Mouse (Mus musculus) megakaryocyte, adult 5-6 weeks (primary cell): ENCODE measurements around the gene Etfa. TPM values are rescaled to one million over a fixed set of nuclear protein-coding genes. Genes with fewer than 3 reads are reported as not detected.

Experiments
- ATAC-seq: 2 replicates; pipeline ENCODE4 v1.8.0; 2016; ENCODE audit warnings: mild to moderate bottlenecking, inconsistent platforms; ENCODE audit not compliant: poor library complexity, severe bottlenecking
- total RNA-seq, 2 experiments: library from RNA; stranded (forward) in 1 of 2; stranded (reverse) in 1 of 2; fragments of 153-499, 151-499 nt in 1 of 2; fragments of 221-1000, 200-1000 nt in 1 of 2; gene quantifications; 2 replicates each; pipeline versions ENCODE4 v1.2.3 to v1.2.4; 2015 to 2017

Gene Etfa
- total RNA-seq, 2 experiments from 2014 or later: 37.8 to 115 TPM

GRCm38 (mm10) chr9:55525716-55526115, 13.7 kb upstream of the Etfa start:
- ATAC-seq: peak; percentile 62

- ATAC-seq: peak; percentile 68
Observed at GRCm38 (mm10) chr9:55511521-55511993, 486 bp downstream of the Etfa start.

- ATAC-seq: no peak
Observed at GRCm38 (mm10) chr9:55510651-55511235, 1.3 kb downstream of the Etfa start.

GRCm38 (mm10) chr9:55509731-55510130, 2.3 kb downstream of the Etfa start:
- no peak for ATAC-seq

GRCm38 (mm10) chr9:55508701-55509100, 3.3 kb downstream of the Etfa start:
- no peak for ATAC-seq

- ATAC-seq: no peak
Observed at GRCm38 (mm10) chr9:55507922-55508321, 4.1 kb downstream of the Etfa start.

- no peak for ATAC-seq
Observed at GRCm38 (mm10) chr9:55482116-55482515, 29.9 kb downstream of the Etfa start.

GRCm38 (mm10) chr9:55478699-55479098, 33.3 kb downstream of the Etfa start:
- ATAC-seq: no peak

GRCm38 (mm10) chr9:55476084-55476483, 36.0 kb downstream of the Etfa start:
- ATAC-seq: no peak

GRCm38 (mm10) chr9:55468397-55468796, 43.6 kb downstream of the Etfa start:
- no peak for ATAC-seq

GRCm38 (mm10) chr9:55453366-55453765, 58.7 kb downstream of the Etfa start:
- no peak for ATAC-seq

- ATAC-seq: no peak
Observed at GRCm38 (mm10) chr9:55452906-55453305, 59.1 kb downstream of the Etfa start.

GRCm38 (mm10) chr9:55451426-55451825, 60.6 kb downstream of the Etfa start:
- no peak for ATAC-seq

GRCm38 (mm10) chr9:55450035-55450434, 62.0 kb downstream of the Etfa start:
- no peak for ATAC-seq

- ATAC-seq: no peak
Observed at GRCm38 (mm10) chr9:55449108-55449507, 62.9 kb downstream of the Etfa start.

- ATAC-seq: no peak
Observed at GRCm38 (mm10) chr9:55447509-55447908, 64.5 kb downstream of the Etfa start.

GRCm38 (mm10) chr9:55439206-55439780, 72.8 kb downstream of the Etfa start:
- ATAC-seq: no peak

- no peak for ATAC-seq
Observed at GRCm38 (mm10) chr9:55438433-55438832, 73.6 kb downstream of the Etfa start.

GRCm38 (mm10) chr9:55433875-55434274, 78.2 kb downstream of the Etfa start:
- ATAC-seq: no peak

GRCm38 (mm10) chr9:55432306-55433289, 79.4 kb downstream of the Etfa start:
- ATAC-seq: no peak

GRCm38 (mm10) chr9:55430133-55430532, 81.9 kb downstream of the Etfa start:
- ATAC-seq: no peak
